Mouse (Mus musculus): ENCODE measurements around the gene Cfap61.

The Cfap61 gene

DNA sequence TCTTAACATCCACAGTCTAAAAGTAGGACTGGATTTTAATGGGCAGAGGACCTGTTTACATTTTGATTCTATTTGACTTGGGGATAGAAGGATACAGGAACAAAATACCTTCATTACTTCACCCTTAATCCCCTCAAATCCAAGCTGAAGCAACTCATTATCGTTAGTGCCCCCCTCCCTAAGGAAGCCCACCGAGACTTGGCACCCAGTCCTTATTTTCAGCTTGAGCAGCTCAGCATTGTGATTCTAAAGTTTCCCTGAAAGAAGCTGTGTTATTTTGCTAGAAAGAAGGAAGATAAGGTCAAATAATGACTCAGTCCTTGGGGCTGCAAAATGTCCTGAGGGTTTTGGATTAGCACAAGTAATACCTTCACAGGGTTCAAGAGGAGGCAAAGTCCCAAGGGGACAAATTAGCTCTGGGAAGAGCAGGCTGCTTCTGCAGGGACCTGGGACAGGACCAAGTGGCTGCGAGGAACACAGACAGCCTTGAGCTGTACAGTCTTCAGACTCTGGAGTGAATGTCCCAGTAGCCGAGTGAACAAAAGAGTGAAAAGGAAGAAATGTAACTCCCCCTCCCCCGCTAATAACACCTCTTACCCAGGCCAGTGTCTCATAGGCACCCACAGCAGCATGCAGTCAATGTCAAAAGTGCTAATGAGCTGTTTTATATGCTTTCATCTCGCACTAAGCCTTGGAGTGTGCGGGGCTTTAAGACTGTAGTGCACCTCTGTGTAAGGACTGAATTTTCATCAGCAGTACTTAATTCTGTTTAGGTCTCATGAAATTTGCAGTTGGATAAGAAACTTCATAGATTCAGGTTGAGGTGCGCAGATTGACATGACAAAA is 81.0 kb downstream of the Cfap61 start:
- DNase-seq = no peak

DNA sequence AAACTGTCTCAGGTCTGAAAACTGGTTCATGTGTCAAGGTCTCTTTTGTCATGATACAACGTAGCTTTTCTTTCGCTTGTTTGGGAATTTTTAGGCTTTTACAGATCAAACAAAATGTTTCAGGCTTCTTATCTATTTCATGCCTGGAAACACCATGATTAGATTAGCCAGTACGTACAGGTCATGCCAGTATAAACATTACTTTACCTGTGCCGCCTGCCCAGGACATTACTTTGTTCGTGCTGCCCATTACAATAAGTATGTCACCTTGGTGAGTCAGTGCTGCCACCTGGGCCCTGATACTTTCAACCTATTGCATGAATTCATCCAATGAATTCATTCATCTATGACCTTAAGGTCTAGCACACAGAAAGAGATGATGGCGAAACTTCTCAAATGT is 88.3 kb downstream of the Cfap61 start:
- DNase-seq = no peak

DNA sequence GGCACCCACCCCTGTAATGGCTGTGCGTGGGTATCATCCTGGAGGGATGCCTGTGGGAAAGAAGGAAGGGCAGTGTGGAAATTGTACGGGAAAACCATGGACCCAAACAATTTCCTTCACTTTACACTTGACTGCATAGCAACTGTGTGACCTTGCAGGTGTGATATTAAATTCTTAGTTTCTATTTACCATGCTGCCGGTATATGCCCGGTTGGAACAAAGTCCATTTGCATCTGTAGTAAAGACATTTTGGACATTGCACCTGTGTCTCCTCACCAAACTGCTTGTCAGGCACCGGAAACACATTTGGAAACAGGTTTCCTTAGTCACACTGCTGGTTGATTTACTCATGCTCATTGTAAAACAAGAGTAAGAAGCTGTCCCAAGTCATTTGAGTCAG is 109.1 kb downstream of the Cfap61 start:
- DNase-seq = no peak

DNA sequence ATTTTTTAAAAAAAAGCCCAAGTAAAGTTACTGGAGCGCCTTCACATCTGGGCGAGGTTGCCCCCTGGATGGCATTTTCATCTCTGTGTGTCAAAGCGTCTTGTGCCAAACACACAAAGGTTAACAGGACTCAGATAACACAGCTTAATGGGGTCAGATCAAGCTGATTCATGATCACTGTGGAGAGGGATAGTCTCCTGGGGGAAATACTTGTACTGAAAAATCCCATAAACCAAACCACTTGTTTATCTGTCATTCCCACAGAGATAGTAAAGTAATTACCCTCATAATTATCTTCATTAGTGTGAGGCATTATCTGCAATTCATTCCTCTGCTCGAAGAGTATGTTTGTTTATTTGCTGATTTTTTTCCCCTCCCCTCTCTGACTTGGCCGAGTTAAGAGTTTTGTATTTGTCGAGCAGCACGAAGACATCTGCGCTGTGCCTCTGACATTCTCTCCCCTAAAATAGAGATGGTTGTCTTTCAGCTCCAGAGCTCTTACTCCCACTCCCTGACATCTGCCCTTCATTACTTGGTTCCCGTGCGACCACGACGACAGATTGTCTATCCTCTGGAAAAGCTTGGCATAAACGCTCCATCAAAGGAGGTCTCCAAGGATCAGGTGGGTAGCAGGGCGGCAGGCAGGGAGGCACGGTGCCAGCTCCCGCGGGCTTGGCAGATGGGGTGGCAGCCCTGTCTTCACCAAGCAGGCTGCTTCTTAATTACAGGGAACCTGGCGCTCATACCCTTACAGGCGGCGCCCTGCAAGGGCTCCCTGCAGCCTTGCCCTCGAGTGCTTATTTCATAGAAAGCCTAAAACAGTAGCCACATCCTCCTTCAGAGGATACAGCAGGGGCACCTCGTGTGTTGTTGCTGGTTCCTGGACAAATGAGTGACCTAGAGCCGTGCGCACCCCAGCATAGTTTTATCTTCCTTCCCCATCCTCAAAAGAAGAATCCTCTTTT is 110.6 kb downstream of the Cfap61 start:
- DNase-seq = no peak

DNA sequence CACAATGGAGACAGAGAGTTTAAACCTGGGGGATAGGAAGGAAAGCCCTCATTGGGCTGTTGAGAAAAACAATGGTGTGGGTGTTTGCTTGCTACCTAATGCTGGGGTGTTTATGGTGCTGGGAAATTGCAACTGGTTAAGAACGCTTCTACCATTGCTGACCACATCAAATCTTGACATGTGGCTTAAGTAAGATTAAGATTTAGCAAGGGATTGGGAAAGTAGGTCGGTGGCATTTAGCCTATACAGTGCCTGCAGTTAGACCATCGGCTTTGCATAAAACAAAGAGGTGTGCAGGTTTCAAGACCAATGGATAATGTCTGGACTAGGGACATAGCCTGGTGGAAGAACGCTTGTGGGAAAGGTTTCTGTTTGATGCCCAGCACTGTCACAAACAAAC is 113.1 kb downstream of the Cfap61 start:
- no peak for DNase-seq

DNA sequence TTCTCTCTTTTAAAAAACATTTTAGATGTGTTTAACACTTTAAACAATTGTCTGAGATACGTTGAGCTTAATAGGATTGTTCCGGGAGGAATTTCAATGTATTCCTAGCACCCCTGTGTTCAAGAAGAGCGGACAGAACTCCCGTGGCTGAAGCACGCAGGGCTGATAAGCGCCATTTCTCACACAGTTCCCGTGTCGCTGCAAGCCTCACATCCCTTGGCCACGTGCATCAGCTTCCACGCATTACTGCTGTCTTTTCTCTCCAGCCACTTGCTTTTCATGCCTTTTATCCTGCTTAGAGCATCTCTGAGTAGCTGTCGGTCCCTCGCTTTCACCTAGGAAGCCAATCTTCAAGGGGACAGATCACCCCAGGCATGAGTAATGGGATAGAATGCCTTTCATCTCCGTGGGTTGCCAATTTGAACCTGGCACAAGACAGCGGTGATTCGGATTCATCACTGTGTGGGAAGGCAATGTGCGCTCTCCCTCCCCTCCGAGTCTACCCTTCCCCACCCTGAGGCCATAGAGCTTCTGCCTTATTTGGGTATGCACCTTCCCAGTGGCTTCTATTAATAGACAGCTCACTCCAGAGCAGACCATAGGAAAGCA is 113.7 kb downstream of the Cfap61 start:
- DNase-seq = no peak

DNA sequence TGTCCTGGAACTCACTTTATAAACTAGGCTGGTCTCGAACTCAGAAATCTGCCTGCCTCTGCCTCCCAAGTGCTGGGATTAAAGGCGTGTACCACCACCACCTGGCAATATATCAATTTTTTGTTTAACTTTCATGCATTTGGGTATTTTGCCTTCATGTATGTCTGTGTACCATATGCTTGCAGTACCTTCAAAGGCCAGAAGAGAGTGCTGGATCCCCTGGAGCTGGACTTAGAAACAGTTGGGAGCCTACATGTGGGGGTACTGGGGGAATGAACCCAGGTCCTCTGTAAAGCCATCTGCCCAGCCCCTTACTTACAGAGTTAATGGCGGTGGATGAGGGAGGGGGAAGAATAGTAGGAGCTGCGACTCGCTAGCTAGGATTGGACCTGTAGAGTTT is 114.8 kb downstream of the Cfap61 start:
- DNase-seq = no peak

DNA sequence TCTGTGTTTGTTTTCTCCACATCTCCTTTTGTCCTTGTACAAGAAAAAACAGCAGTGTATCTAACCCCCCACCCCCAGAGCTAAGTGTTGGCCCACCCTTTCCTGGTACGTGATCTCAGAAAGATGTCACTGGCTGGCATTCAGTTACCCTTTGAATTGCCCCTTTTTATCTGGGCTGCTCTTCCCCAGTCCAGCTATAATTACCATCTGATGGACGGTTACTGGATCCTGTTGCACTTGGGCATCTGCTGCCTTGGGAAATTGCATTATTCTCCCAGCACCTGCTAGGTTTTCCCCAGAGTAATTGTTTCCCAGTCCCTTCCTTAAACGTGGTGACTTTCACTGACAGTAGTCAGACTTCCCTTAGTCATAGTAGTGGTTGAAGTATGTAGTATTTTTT is 115.5 kb downstream of the Cfap61 start:
- no peak for DNase-seq

DNA sequence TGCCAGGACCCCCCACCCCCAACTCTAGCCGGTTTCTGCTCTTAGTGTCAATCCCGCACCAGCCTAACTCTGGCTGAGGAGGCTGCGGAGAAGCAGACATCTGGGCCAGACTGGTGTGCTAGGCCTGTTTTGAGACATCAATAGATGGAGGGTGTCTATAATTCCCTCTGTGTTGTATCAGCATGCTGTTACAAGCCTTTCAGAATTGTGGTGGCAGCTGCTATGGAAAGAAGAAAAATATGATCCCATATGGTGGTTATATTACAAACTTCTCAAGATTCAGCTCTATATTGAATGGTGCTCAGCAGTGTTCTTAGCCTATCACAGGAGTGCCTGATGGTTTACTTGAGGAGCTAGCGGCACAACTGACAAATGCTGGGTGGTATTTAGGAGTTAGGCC is 116.8 kb downstream of the Cfap61 start:
- no peak for DNase-seq

DNA sequence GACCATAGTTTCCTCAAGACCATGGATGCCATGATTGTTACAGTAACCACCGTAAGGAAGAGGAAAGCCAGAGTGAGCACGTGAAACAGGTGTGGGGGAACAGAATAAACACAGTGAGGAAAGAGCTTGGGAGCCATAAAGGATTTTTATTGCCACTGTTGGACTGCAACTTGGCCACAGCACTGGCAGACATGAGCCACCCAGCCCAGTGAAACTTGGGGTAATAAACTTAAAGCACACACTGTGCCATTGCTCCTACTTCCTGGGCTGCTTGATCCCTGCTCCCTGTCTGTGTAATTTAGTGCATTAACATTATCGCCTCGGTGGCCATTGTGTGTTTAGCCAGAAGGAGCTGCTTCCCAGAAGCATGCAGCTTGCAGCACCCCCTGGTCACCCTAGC is 122.5 kb downstream of the Cfap61 start:
- no peak for DNase-seq

DNA sequence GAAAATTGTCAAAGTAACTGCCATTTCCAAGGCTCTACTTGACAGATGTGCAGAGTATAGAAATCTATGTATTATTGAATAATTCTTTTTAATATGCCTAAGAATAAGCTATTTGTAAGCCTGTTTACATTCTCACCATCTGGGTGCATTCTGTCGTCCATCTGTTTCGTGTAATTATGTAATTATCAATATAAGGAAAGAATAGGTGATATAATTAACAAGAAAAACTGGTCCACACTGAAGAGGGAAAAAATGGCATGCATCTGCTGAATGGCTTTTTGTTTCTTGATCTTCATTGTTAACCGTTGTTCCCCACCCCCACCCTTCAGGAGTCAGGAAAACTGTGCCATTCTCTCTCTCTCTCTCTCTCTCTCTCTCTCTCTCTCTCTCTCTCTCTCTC is 124.2 kb downstream of the Cfap61 start:
- no peak for DNase-seq

DNA sequence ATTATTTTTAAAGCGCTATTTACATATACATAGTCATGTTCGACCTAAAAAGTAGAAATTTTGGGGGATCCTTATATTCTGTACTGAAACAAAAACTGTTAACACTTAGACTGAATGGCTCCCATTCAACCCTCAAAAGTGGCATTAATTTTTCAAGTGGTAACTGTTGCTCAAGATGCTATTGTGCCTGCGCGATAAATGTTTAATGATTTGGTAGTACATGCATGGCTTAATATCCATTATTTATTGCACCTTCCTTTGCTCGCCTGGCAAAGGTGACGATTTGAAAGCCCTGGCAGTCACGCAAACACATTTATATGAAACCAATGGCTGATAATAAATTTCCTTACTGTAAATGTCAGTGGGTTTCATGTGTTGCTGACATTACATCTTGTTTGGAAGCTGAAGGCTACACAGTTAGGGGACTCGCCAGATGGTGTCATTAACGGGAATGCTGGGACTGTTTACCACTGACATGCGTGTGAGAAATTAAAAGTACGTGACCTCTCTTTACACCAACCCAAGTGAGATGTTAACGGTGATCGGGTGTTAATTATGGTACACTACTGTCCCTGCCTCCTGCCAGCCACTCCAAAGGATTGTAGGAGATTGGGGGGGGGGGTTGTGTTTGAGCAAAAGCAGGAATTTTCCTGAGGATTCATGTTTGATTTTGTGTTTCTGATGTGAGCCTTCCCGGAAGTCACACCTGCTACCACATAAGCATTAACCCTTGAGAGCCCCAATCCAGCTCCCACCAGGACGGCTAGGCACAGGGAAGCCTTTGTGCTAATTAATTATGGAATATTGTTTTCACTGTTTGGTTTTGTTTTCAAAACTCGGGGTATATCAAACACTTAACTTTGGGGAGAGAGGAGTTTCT is 127.1 kb downstream of the Cfap61 start:
- DNase-seq = no peak

DNA sequence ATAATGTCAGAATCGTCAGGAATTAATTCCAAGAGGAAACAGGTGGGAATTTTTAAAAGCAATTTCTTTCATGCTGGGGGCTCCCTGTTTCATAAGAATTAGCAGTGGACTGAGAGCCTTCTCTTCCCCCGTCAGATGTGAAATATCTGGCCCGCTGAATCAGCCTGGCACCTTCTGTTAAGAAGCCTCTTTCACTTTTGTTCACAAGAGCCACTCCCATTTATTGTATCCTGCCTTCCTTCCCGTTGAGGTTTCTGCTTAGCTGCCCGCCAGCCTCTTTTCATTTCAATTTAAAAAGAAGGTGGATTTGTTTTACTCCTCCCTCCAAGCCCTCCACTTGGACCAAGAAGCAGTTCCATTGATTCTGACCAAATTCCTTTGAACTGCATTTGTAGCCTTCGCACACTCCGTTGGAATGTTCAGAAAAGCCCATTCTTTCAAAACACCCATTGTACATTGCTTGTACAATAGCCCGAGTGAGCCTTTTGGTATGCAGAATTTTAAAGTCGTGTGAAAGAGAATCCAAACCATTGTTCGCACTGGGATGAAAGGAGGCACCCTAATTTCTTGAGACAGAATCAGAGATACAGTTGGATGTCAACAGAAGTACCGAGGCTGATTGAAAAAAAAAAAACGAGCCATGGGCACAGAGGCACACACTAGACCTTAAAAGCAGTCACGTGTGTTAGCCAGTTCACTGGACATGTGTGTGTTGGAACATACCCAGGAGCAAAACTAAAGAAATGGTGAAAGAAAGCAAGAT is 127.9 kb downstream of the Cfap61 start:
- no peak for DNase-seq

DNA sequence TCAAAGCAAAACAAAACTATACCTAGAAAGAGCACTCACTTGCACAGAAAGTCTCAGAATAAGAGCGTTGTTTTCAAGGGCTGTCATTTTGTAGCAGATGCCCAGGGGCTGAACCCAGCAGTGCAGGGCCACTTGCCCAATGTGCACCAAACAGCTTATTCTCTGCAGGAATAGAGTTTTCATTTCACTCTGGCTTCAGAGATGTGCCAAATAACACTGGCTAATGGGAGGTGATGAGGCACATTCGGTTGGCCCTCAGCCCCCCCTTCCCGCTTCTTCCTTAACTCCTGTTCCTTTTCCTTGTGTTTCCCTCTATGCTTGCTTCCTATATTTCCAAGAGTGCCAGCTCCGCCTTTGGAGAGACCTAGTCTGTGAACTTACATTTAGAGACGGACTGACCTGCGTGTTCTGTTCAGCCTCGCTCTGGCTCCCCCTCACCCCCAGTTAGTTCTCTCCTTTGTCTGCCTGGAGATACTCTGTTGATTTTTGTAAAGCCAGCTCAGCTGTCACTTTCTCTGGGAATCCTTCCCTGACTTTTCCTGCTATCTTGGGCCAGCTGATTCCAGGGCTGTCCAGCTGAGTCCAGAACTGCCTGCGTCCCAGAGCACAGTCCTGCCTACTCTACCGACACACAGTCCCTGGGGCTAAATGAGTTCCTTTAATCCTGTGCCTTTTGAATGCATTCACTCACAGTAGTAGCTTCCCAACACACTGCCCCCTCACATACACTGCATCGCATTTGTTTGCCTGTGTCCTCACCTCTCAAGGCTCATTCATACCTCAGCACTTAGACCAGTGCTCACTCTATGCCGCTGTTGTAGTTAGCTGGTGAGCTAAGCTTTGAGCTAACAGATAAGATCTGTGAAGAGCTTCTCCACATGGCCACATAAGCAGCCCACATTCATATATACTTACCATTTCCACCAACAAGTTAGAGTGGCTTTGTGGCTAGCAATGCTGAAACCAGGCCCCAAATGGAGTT is 128.8 kb downstream of the Cfap61 start:
- DNase-seq = no peak

DNA sequence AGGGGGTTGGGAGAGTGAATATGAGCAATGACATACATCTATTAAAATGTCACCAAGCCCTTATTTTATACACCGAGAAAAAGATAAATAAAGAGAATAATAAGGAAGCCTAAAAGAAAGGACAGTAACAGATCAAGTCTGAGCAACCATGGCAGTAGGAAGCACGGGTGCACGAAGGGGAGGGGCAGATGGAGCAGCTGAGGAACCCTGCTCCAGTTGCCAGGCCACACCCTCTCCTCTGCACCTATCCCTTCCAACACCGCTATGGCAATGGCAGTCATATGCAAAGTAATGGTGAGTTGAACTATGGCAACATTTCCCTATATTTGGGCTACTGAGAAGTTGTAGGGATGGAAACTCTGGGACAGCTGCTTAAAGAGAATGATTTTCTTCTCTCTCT is 132.8 kb downstream of the Cfap61 start:
- no peak for DNase-seq

DNA sequence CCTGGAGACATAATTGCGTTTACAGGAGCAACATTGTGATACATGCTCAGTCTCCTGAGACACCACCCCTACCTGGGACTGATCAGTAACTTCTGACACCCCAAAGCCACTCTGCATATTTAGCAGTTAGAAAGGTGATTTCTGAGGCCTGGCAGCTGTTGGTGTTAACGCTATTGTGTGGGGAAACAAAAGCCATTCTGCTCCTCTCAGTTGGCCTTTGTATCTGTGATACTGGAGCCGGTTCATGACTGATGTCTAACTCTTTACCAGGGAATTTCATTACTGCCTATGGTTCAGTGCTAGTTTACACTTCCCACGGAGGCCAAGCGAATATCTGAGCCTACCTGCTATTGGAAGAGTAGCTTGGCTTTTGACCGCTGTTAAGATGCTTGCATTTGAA is 138.7 kb downstream of the Cfap61 start:
- DNase-seq = no peak

DNA sequence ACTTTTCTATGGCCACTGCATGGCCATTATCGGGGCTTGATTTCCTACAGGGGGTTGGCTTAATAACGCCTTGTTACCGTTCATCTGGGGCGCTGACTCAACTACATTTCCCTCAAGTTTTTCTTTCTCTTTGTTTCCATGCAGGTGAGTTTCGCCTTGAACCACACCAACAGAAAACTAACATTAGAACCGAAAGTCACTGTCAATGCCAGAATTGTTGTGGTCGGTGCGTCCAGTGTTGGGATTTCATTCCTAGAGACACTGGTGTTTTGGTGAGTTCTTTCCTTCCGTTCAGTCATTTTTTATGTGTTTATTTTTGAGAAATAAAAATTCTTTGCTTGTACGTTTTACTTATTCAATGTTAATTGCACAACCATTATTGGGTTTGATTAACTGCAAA is 142.5 kb downstream of the Cfap61 start:
- DNase-seq = no peak

DNA sequence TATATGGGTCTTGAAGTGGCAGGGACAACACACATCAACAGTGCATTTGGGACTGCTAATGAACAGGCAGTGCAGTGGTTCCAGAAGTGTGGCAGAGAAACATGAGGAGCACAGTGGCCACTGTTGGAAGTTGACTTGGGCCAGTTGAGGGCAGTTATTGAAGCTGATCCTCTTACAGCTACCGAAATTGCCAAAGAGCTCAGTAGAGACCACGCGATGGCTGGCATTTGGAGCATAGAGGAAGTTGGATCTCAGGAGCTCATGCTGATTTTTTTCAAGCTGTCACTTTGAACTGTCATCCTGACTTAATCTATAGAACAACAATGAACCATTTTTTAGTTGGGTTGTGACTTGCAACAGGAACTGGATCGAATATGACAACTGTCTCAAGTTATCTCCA is 145.7 kb downstream of the Cfap61 start:
- no peak for DNase-seq

DNA sequence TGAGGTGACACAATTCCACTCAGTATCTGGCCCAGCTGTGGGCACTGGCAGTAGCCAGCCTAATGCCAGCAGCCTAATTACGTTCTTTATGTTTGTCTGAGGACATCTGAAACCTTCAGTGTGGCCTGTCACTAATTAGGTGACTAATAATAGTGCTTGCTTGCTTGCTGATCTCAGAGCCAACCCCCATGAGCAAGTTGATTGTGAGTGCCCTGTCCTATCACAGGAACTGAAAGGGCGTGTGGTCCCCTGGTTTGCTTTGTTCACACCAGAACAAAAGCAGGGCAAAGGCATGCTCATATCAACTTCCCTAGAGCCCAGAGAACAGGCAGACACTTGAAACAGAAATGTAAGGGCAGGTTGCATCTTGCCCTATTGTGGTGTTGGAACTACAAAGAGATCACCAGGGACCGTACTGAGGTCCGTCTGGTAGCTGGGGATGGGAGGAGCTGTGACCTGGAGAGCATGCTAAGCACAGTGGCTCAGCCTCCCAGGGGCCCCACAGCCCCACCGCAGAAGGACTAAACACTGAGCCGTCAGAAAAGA is 148.8 kb downstream of the Cfap61 start:
- no peak for DNase-seq

DNA sequence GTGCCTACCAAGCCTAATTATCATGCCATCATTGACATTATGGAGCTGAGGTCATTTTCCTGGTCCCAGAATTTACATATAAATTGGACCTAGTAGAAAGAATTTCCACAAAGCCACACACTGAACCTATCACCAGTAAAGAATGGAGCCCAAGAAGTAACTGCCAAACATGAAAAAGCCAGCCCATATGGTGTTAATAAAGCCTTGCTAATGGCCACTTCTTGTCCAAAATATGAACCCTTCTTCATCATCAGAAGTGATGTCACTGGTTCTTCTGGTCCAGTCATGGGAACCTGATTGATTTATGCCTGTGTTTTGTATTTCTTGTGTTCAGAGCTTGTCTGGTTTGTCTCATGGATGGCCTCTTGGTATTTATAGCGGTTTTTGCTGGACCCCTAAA is 152.8 kb downstream of the Cfap61 start:
- no peak for DNase-seq

All from spleen, adult 18-20 months (tissue).